Mouse (Mus musculus) urinary bladder, postnatal 4 days (tissue): ENCODE data around the gene Wdr48.

Experiments used
- DNase-seq, 2 experiments: peaks; one replicate each; pipeline ENCODE4 v3.0.0; 2021 to 2022; ENCODE audit warnings: low spot score in 2 of 2

Gene Wdr48

DNA sequence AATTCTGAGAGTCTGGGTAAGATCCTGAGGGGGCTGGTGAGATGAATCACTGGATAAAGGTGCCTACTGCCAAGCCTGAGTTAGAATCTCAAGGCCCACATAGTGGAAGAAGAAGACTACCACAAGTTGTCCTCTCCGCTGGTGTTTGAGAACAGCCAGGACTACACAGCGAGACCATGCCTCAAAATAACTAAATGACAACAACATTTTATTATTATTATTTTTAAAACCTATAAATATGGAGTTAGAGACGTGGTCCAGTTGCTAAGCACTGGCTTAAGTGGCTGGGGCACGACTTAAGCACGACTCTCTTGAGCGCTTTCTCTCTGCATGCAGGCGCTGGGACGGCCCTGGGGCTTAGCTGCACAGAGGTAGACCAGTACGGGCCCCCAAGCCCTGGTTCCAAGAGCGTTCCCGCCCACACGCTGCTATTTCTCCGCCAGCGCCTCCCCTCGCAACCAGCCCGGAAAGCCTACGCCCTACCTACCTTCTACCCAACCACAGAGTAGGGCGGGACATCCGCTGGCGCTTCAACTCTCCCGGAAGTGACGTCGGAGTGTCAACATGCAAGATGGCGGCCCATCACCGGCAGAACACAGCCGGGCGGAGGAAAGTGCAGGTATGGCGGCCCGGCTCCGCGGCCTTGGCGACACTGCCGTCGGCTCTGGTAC lies at the start of gene Wdr48:
Gene Wdr48 (plus strand): TSS at position 540 of the 671 bp plus-strand sequence.
- DNase-seq, result peak; percentile 94 to 98

DNA sequence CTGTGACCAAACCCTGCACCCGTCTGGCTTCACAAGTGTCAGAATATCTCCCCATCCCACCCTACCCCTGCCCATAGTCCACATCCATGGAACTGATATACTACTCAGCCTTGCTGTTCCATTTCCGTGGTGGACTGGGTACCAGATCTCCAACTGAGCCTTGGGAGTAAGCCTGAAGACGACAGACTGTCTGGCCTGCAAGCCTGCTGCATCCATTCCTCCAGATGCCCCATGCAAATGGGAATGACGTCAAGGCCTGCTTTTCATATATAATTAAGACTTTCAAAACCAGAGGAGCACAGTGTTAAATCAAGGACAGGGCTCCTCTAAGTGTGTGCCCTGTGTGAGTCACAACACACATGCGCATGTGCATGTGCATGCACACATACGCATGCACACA lies 47.5 kb upstream of the Wdr48 start:
- DNase-seq, result no peak

DNA sequence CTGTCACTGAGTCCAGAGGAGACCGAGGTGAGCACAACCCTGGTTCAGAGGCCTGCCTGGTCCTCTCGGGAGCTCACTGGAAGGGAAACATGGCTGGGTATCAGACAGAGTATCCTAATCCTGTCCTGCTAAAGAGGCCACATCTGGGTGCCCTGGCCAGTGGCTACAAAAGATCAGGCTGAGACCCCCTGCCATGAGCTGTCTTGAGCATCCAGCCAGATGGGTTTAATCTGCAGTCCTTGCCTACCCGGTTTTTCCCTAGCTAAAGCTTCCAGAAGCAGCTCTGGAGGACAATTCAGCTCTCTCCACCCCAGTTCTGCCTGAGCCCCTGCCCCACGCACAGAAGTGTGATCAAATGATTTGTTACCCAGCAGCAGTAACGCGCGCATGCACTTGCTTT lies 46.0 kb upstream of the Wdr48 start:
- DNase-seq, result no peak

- no peak for DNase-seq
Measured at GRCm38 (mm10) chr9:119849214-119849613, 45.5 kb upstream of the Wdr48 start.

GRCm38 (mm10) chr9:119852347-119853030 lies 42.2 kb upstream of the Wdr48 start:
- peak in 1 of 2 experiments; percentile 49 for DNase-seq

- no peak for DNase-seq
Measured at GRCm38 (mm10) chr9:119853071-119853846, 41.4 kb upstream of the Wdr48 start.

- peak in 1 of 2 experiments; percentile 23 for DNase-seq
Measured at GRCm38 (mm10) chr9:119854170-119854569, 40.5 kb upstream of the Wdr48 start.

GRCm38 (mm10) chr9:119887144-119887901 lies 7.4 kb upstream of the Wdr48 start:
- peak in 1 of 2 experiments; percentile 28 for DNase-seq

- no peak for DNase-seq
Measured at GRCm38 (mm10) chr9:119888843-119889246, 5.8 kb upstream of the Wdr48 start.

- DNase-seq, result no peak
Measured at GRCm38 (mm10) chr9:119889446-119889845, 5.2 kb upstream of the Wdr48 start.

GRCm38 (mm10) chr9:119890692-119891091 lies 4.0 kb upstream of the Wdr48 start:
- no peak for DNase-seq

GRCm38 (mm10) chr9:119893881-119894280 lies 797 bp upstream of the Wdr48 start:
- no peak for DNase-seq

- DNase-seq, result no peak
Measured at GRCm38 (mm10) chr9:119895040-119895721, 503 bp downstream of the Wdr48 start.

- no peak for DNase-seq
Measured at GRCm38 (mm10) chr9:119899446-119899845, 4.8 kb downstream of the Wdr48 start.

- no peak for DNase-seq
Measured at GRCm38 (mm10) chr9:119902410-119903151, 7.9 kb downstream of the Wdr48 start.

DNA sequence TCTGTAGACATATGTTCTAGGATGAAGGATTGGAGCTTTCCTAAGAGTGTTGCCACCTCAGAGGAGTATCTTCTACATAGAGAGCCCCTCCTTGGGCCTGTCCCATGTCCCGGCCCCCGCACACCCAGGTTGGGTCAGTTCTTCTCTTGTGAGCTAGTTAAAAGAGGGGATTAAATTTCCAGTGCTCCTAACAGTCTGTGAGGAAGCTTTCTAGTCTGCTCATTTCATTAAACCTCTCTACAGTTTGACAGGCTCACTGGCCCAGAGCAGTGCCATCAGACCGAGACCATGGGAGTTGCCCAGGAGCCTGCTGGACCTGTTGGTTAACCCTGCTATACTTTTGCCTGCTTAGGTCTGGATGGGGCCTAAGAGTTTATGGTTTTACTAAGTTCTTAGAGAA lies 14.0 kb downstream of the Wdr48 start:
- DNase-seq, result no peak

DNA sequence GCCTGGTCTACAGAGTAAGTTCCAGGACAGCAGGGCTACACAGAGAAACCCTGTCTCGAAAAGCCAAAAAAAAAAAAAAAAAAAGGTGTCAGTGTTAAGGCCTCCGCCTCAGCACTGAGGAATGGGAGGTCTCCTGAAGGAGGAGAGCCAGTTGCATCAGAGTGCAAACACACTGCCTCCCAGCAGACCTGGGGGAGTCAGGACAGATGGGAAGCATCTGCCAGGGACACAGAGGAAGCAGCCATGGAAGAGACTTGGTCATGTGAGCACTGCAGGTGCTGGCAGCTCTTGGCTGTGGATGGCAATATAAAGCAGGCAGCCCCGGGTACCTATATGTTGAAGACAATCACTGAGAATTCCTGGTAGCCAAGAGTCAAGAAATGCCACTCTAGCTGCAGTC lies 15.3 kb downstream of the Wdr48 start:
- no peak for DNase-seq

DNA sequence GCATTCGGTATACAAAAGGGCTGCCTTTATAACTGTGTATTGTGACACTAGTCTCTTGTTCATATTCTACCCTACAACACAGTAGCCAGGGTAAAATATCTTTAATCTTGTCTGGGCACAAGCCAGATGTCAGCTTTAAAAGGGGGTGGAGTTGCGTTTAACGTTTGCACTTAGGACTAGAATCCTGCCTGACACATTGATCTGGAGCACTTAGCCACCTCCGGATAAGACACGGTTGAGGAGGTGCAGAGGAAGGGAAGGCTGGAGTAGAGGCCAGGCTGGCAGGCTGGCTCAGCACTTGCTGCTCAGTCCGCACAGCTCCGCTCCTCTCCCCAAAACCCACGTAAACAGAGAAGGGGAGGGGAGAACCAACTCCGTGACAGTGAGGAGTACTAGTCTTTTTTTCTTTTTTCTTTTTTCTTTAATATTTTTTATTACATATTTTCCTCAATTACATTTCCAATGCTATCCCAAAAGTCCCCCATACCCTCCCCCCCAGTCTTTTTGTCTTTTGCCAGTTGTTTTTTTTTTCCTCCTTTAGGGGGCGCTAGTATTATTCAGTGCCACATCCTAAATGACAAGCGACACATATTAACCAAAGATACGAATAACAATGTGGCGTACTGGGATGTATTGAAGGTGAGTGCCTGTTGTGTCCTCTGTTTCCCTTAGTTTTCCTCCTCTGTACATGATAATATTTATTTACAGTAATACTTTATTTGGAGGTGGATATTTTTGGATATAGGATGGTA lies 18.6 kb downstream of the Wdr48 start:
- DNase-seq, result no peak

GRCm38 (mm10) chr9:119919858-119920257 lies 25.2 kb downstream of the Wdr48 start:
- no peak for DNase-seq

GRCm38 (mm10) chr9:119923462-119923861 lies 28.8 kb downstream of the Wdr48 start:
- DNase-seq, result no peak
